Mouse (Mus musculus): ENCODE results near the gene Rnf144b.
A peak's percentile ranks its signal among the peaks of the same experiment; 100 is the strongest.

Gene Rnf144b

GRCm38 (mm10) chr13:47183771-47184170 lies 61.3 kb downstream of the Rnf144b start:
- TF ChIP-seq GATA4 (IDR thresholded peaks at IDR 0.05; ENCODE audit: insufficient replicate concordance, low read length), result no peak

GRCm38 (mm10) chr13:47187836-47188235 lies 65.4 kb downstream of the Rnf144b start:
- no peak for TF ChIP-seq GATA4 (IDR thresholded peaks at IDR 0.05; ENCODE audit: insufficient replicate concordance, low read length)

- TF ChIP-seq GATA4 (IDR thresholded peaks at IDR 0.05; ENCODE audit: insufficient replicate concordance, low read length), result no peak
Measured at GRCm38 (mm10) chr13:47189971-47190370, 67.5 kb downstream of the Rnf144b start.

GRCm38 (mm10) chr13:47192200-47192599 lies 69.7 kb downstream of the Rnf144b start:
- no peak; the same call in 1 of the 2 replicates for TF ChIP-seq GATA4 (IDR thresholded peaks at IDR 0.05; ENCODE audit: insufficient replicate concordance, low read length)

GRCm38 (mm10) chr13:47192771-47193170 lies 70.3 kb downstream of the Rnf144b start:
- TF ChIP-seq GATA4 (IDR thresholded peaks at IDR 0.05; ENCODE audit: insufficient replicate concordance, low read length), result no peak

GRCm38 (mm10) chr13:47193326-47194153 lies 71.1 kb downstream of the Rnf144b start:
- peak; percentile 50; the same call in 1 of the 2 replicates for TF ChIP-seq GATA4 (IDR thresholded peaks at IDR 0.05; ENCODE audit: insufficient replicate concordance, low read length)

GRCm38 (mm10) chr13:47194695-47195094 lies 72.2 kb downstream of the Rnf144b start:
- TF ChIP-seq GATA4 (IDR thresholded peaks at IDR 0.05; ENCODE audit: insufficient replicate concordance, low read length), result no peak

GRCm38 (mm10) chr13:47195491-47195890 lies 73.0 kb downstream of the Rnf144b start:
- no peak for TF ChIP-seq GATA4 (IDR thresholded peaks at IDR 0.05; ENCODE audit: insufficient replicate concordance, low read length)

GRCm38 (mm10) chr13:47200011-47200670 lies 77.7 kb downstream of the Rnf144b start:
- peak; percentile 86 for TF ChIP-seq GATA4 (IDR thresholded peaks at IDR 0.05; ENCODE audit: insufficient replicate concordance, low read length)

GRCm38 (mm10) chr13:47201962-47202624 lies 79.6 kb downstream of the Rnf144b start:
- TF ChIP-seq GATA4 (IDR thresholded peaks at IDR 0.05; ENCODE audit: insufficient replicate concordance, low read length), result peak; percentile 21; the same call in 1 of the 2 replicates

GRCm38 (mm10) chr13:47210496-47210895 lies 88.0 kb downstream of the Rnf144b start:
- no peak for TF ChIP-seq GATA4 (IDR thresholded peaks at IDR 0.05; ENCODE audit: insufficient replicate concordance, low read length)

- TF ChIP-seq GATA4 (IDR thresholded peaks at IDR 0.05; ENCODE audit: insufficient replicate concordance, low read length), result no peak
Measured at GRCm38 (mm10) chr13:47210992-47211391, 88.5 kb downstream of the Rnf144b start.

- TF ChIP-seq GATA4 (IDR thresholded peaks at IDR 0.05; ENCODE audit: insufficient replicate concordance, low read length), result no peak
Measured at GRCm38 (mm10) chr13:47211581-47211980, 89.1 kb downstream of the Rnf144b start.

GRCm38 (mm10) chr13:47213817-47214216 lies 91.4 kb downstream of the Rnf144b start:
- no peak for TF ChIP-seq GATA4 (IDR thresholded peaks at IDR 0.05; ENCODE audit: insufficient replicate concordance, low read length)

GRCm38 (mm10) chr13:47214895-47215294 lies 92.4 kb downstream of the Rnf144b start:
- TF ChIP-seq GATA4 (IDR thresholded peaks at IDR 0.05; ENCODE audit: insufficient replicate concordance, low read length), result no peak

Measured in liver, adult (tissue).